Mouse (Mus musculus) Patski (cell line): Measurements from ENCODE around the gene Erfe. TPM values are rescaled to one million over a fixed set of nuclear protein-coding genes. Genes with fewer than 3 reads are reported as not detected.

Source experiments
- ATAC-seq: fragments of 100-300 bp; one replicate; pipeline ENCODE4 v1.8.0; 2021
- CTCF ChIA-PET: fragments of 350-600 bp; sonication (Branson Sonifier 250); formaldehyde crosslinking; loops from one replicate; lab custom pipeline; 2022; ENCODE audit warnings: inconsistent platforms; lab: Charles Lee
- POLR2A ChIA-PET: fragments of 350-600 bp; sonication (Branson Sonifier 250); formaldehyde crosslinking; loops from one replicate; lab custom pipeline; 2022; ENCODE audit warnings: antibody characterized with exemption, inconsistent platforms; lab: Charles Lee
- DNase-seq: peaks from one replicate; pipeline ENCODE4 v3.0.0-alpha.2; 2011; ENCODE audit warnings: low read depth, low spot score
- H3K27me3 ChIP-seq: fragments of 371-371 bp; one replicate; pipeline ENCODE4 v1.5.1; 2021
- CTCF ChIP-seq: fragments of 100-300 bp; IDR thresholded peaks from one replicate; pipeline ENCODE4 v1.5.1; 2021
- in situ Hi-C: fragments of 300-500 bp; cut with MboI; formaldehyde crosslinking; loops from 3 replicates; pipeline ENCODE4 v1.11.1; 2018; ENCODE audit warnings: low pct_unique_long_range_greater_than_20kb, mixed read lengths
- polyA plus RNA-seq: library from polyadenylated mRNA; unstranded; gene quantifications from one replicate; pipeline ENCODE4 v1.2.3, GENCODE M21; 2021

The Erfe gene
- polyA plus RNA-seq, 1 experiment from 2014 or later: 0.50 TPM

DNA sequence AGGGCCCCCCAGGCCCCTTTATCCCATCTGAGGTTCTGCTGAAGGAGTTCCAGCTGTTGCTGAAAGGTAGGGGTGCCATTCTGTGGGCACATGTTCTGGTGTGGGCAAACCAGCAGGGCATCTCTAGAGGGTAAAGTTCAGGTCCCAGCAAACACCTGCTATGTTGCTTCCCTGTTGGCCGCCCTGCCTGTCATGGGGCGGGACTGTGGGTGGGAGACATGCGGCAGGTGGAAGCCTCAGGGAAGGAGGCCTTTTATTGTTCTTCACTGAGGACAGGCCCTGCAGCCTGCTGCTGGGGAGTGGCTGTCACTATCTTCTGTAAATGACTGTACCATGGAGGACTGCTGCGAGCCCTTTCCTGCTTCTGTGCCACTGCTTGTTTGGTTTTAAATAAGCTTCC lies 3.2 kb downstream of the Erfe start:
- ChIA-PET POLR2A (interaction anchor here (0.9 to 1.1 kb wide), 2 partner anchors 11 to 17 kb away, joined by 3 to 4 read pairs; no protein-coding TSS in a partner anchor), CTCF (no interaction called here)
- no peak for ATAC-seq
- no peak for DNase-seq
- in situ Hi-C loops: no loop called here
- no peak for TF ChIP-seq CTCF
- H3K27me3 ChIP-seq: no peaks in the 10 kb centered on the region

DNA sequence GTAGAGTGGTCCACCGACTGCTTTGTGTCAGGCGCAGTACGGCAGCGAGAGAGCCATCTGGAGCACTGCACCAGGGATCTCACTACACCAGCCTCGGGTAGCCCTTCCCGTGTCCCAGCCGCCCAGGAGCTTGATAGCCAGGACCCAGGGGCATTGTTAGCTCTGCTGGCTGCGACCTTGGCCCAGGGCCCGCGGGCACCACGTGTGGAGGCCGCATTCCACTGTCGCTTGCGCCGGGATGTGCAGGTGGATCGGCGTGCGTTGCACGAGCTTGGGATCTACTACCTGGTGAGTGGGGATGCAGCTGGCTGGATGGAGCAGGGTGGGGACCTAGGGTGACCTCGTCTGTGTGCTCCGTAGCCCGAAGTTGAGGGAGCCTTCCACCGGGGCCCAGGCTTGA lies 3.8 kb downstream of the Erfe start:
- TF ChIP-seq CTCF: no peak
- DNase-seq (no peak), ATAC-seq (no peak)
- ChIA-PET CTCF (no interaction called here), POLR2A (no interaction called here)
- no peaks in the 10 kb centered on the region for H3K27me3 ChIP-seq
- in situ Hi-C loops: loop anchor here (5.0 to 10.0 kb wide), 2 partner anchors 188 to 395 kb away; no protein-coding TSS in a partner anchor

DNA sequence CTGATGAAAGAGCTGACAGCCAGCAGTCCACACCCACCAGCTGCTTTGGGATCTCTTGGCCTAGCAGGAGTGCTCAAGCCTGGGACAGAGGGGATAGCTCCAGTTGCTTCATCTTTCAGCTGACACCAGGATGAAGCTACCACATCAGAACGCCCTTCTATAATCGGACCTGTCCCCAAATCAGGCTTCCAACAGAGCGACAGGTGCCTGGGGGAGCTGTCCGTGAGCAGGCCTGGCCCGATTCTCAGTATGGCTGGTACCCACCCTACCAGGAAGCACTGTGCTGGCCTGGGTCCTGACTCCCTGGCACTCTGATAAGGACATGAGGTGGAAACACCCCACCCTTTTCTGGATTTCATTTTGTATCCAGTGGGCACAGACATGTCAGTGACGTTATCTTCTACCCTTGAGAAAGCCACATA lies 7.2 kb downstream of the Erfe start:
- ATAC-seq: no peak
- CTCF ChIA-PET: no interaction called here
- TF ChIP-seq CTCF: no peak
- POLR2A ChIA-PET: no interaction called here
- in situ Hi-C loops: loop anchor here (5.0 to 10.0 kb wide), 2 partner anchors 191 to 399 kb away; no protein-coding TSS in a partner anchor
- no peak for DNase-seq
- no peaks in the 10 kb centered on the region for H3K27me3 ChIP-seq

DNA sequence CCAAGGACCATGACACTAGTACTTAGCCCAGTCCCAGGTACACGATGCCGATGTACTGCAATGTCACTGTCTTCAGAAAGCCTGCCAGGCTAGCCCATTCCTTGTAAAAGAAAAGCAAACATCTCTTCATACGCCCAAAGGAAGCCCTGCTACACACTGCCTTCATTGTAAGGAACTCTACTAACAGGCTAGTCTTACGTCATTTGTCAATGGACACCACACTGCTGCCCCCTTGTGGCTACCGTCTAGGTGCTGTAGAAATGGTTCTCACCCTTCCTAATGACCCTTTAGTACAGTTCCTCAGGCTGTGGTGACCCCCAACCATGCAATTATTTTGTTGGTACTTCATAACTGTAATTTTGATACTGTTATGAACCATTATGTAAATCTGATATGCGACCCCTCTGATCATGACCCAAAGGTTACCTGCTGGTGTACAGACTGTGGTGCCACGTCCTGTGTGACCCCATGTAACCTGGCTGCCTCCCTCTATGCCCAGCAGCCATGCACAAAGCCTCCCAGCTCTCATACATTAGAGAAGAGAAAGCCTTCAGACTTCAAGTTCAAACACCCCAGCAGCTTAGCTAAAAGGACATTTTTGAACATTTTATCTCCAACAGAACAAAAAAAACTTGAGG lies 14.3 kb downstream of the Erfe start:
- no peaks in the 10 kb centered on the region for H3K27me3 ChIP-seq
- peak; percentile 87 for TF ChIP-seq CTCF
- in situ Hi-C loops: no loop called here
- CTCF ChIA-PET: interaction anchor here (0.7 to 2.7 kb wide), 6 partner anchors 16 to 406 kb away, joined by 3 to 17 read pairs (median 3); partner anchors contain the start of gene Klhl30
- DNase-seq (no peak), ATAC-seq (no peak)
- POLR2A ChIA-PET: interaction anchor here (0.6 to 2.1 kb wide), 2 partner anchors 12 to 15 kb away, joined by 3 to 5 read pairs; no protein-coding TSS in a partner anchor

DNA sequence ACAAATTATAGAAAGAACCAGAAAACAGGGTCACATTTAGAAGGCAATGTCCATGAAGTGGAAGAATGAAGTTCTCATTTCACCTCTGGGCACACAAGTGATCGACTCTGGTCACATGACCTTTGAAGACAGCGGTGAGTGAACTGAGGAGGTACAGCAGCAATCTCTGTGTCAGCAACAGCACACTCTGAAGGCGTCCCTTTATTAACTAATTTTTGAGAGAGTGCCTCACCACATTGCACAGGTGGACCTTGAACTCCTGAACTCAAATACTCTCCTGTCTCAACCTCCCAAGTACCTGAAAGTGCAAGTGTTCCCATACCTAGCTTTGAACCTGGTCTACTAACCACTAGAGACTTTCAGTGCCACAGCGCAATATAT lies 14.9 kb downstream of the Erfe start:
- ChIA-PET POLR2A (interaction anchor here (2.1 kb wide), 1 partner anchor 14 kb away, joined by 5 read pairs; no protein-coding TSS in a partner anchor), CTCF (interaction anchor here (1.0 to 2.7 kb wide), 5 partner anchors 10 to 407 kb away, joined by 3 to 17 read pairs (median 3); partner anchors contain the start of gene Klhl30)
- no peaks in the 10 kb centered on the region for H3K27me3 ChIP-seq
- ATAC-seq (no peak), DNase-seq (no peak)
- in situ Hi-C loops: no loop called here
- TF ChIP-seq CTCF: no peak

DNA sequence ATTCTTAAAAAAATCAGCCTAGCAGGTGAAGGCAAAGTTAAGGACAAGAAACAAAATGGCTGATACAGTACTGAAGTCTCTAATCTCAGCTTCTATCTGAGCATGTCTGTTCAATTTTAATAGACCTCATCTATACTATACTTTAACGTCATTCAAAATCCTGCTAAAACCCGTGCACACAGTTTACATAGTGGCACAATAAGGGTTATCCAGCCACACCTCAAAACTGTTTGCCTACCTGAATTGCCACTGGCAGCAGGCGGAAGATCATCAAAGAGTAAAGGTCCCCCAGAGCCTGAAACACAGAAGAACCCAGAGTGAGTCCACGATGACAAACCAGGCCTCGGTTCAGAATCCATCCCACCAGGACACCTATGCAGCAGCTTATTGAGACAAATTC lies 24.1 kb downstream of the Erfe start:
- POLR2A ChIA-PET: no interaction called here
- CTCF ChIA-PET: interaction anchor here (7.3 kb wide), 1 partner anchor 43 kb away, joined by 21 read pairs; no protein-coding TSS in a partner anchor
- H3K27me3 ChIP-seq: no peaks in the 10 kb centered on the region
- in situ Hi-C loops: no loop called here
- DNase-seq (no peak), ATAC-seq (no peak)
- TF ChIP-seq CTCF: peak; percentile 0

DNA sequence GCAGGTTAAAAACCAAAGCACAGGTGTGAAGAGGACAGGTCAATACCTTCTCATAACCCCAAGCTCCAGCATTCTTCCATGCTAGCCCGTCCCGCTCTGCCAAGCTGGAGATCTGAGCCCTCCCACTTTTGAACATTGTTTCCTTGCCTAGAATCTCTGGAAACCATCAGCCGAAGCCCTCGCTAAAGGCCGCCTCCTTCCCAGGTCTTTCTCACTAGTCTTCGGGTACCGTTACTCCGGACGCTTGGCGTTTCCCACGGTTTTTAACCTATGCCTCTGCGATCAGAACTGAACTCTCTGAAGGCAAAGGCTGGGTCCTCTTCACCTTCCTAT lies 31.7 kb downstream of the Erfe start:
- no peak for DNase-seq
- TF ChIP-seq CTCF: no peak
- ChIA-PET CTCF (no interaction called here), POLR2A (interaction anchor here (1.0 kb wide), 1 partner anchor 15 kb away, joined by 3 read pairs; no protein-coding TSS in a partner anchor)
- ATAC-seq: peak; percentile 14
- no peaks in the 10 kb centered on the region for H3K27me3 ChIP-seq
- in situ Hi-C loops: no loop called here

DNA sequence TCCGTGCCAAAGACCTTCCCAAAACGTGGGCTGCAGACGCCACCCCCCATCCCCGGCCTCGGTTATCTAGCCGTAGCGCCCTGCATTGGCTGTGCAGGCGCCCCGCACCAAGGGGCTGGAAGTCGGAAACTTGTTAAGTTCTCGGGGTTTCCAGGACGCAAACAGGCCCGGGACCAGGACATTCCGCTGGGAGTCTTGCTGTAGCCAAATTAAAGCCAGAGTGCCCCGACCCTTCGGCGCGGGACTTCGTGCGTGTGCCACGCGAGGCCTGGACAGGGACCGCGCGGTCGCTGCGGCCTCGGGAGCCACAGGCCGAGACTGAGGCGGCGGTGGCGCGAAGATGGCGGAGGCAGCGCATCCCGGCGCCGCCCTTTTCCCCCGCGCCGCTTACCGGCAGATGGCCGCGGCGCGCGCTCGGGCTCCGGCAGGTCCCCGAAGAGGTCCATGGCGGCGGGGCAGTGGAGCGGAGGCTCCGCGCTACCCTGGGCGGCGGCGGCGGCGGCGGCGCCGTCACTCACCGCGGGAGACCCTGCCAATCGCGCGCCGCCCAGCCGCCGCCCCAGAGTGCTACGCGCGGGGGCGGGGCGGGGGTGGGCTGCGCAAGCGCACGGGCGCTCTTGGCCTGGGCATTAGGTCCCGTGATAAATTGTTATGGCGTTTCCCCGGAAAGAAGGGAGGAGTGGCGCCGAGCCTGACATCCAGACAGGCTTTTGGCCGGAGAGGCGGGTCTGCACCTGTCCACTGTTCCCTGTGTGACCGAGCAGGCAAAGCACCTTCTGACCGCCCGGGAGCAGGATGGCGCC lies 32.2 kb downstream of the Erfe start, which contains the start of gene Ilkap:
TSS of gene Ilkap (minus strand) at position 556 of the 803 bp plus-strand sequence.
- in situ Hi-C loops: no loop called here
- ChIA-PET CTCF (no interaction called here), POLR2A (interaction anchor here (1.0 kb wide), 1 partner anchor 15 kb away, joined by 3 read pairs; no protein-coding TSS in a partner anchor)
- ATAC-seq (peak; percentile 85), DNase-seq (no peak)
- TF ChIP-seq CTCF: no peak
- H3K27me3 ChIP-seq: no peaks in the 10 kb centered on the region

DNA sequence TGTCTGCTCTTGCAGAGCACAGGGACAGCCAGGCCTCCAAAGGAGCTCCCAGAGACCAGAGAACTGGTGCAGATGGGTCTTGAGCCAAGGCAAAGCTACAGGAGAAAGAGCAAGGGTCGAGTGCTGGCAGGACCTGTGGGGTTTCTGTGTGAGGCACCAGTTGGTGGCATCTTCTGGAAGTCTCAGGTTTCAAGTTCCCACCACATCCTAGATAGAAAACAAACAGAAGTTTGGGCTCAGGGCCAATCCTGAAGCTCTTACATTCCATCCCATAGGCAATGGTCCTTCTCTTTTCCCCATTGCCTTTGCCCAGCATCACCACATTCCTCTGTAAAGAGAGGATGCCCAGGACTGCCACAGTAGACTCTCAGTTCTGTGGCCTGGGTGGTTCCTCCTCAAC lies 38.7 kb downstream of the Erfe start:
- CTCF ChIA-PET: no interaction called here
- POLR2A ChIA-PET: interaction anchor here (1.2 kb wide), 1 partner anchor 12 kb away, joined by 4 read pairs; no protein-coding TSS in a partner anchor
- ATAC-seq (no peak), DNase-seq (no peak)
- H3K27me3 ChIP-seq: no peaks in the 10 kb centered on the region
- in situ Hi-C loops: no loop called here
- TF ChIP-seq CTCF: no peak

DNA sequence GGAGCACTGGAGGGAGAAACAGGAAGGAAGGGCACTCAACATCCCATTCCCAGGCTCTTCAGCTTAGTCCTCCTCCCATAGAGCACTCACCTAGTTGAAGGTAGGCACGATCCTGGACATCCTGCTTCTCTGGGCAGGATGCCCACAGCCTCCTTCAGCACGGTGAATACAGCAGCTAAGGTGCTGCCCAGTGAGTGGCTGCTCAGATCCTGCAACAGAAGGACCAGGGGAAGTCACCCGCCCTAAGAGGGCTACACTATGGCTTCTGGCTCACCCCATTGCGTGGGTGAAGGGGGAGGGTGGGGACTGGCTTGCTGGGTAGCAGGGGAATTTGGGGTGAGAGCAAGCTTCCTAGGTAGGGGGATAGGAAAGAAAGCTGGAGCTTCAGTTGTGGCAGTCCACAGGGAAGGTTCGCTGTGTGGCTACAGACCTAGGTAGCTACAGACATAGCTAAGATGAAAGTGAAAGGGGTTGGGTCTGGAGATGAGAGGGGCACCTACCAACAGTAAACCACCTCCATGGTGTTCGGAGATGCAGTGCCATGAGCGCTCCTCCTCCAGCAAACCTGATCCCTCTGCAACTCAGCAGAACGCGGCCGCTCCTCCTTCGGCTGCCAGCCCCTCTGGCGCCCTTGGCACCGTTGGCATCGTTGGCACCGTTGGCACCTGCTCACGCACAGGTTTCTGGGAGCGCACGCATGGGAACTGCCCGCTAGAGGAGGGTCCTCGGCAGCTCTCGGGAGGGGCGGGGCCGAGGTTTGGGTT lies 39.4 kb downstream of the Erfe start:
- H3K27me3 ChIP-seq: no peaks in the 10 kb centered on the region
- ChIA-PET CTCF (no interaction called here), POLR2A (interaction anchor here (0.5 to 1.2 kb wide), 2 partner anchors 13 to 850 kb away, joined by 4 read pairs; no protein-coding TSS in a partner anchor)
- no peak for TF ChIP-seq CTCF
- DNase-seq: no peak
- ATAC-seq: no peak
- in situ Hi-C loops: no loop called here
